Mouse (Mus musculus): ENCODE results near the gene Adcy3. TPM values are rescaled to one million over a fixed set of nuclear protein-coding genes. Genes with fewer than 3 reads are reported as not detected.

The Adcy3 gene
- total and polyA plus RNA-seq, 2 experiments, result 0.65 to 0.80 TPM

- no peak for DNase-seq (ENCODE audit: extremely low read depth, low read depth, low spot score)
- no peaks in the 10 kb centered on the region for H3K36me3 ChIP-seq (ENCODE audit: control insufficient read depth, insufficient read depth, low read length)
- WGBS, result 80% methylated on average over 7 of the region's 7 CpGs
- H3K4me1 ChIP-seq (ENCODE audit: control insufficient read depth, insufficient read depth, low read length), result no peaks in the 10 kb centered on the region
- H3K9ac ChIP-seq (ENCODE audit: low read depth, low read length), result no peak overlapping the region
- H3K4me3 ChIP-seq (ENCODE audit: insufficient read depth, low read depth, low read length), result no peak overlapping the region
- no peak overlapping the region for H3K27ac ChIP-seq (replicated peaks; ENCODE audit: insufficient read depth, low read depth, low read length)
- H3K79me2 ChIP-seq (ENCODE audit: control insufficient read depth, insufficient read depth, low read length), result no peaks in the 10 kb centered on the region
- TF ChIP-seq POLR2A (IDR thresholded peaks at IDR 0.05; ENCODE audit: extremely low read depth, insufficient read depth, low read length), result no peak
- TF ChIP-seq CTCF (IDR thresholded peaks at IDR 0.05; ENCODE audit: low read depth, low read length), result no peak
- no peaks in the 10 kb centered on the region for H3K27me3 ChIP-seq (ENCODE audit: control insufficient read depth, insufficient read depth, low read length)
These were observed 5.6 kb upstream of the Adcy3 start for GRCm38 (mm10) chr12:4127346-4127745.

- Histone ChIP-seq H3K27me3 (ENCODE audit: control insufficient read depth, insufficient read depth, low read length) (peaks cover 5% of the 10 kb centered on the region; the same call in 1 of the 2 replicates), H3K9ac (ENCODE audit: low read depth, low read length) (peak overlapping the region; percentile 61; the same call in 1 of the 2 replicates), H3K27ac (replicated peaks; ENCODE audit: insufficient read depth, low read depth, low read length) (no peak overlapping the region), H3K4me1 (ENCODE audit: control insufficient read depth, insufficient read depth, low read length) (no peaks in the 10 kb centered on the region), H3K36me3 (ENCODE audit: control insufficient read depth, insufficient read depth, low read length) (no peaks in the 10 kb centered on the region), H3K4me3 (ENCODE audit: insufficient read depth, low read depth, low read length) (peak overlapping the region; percentile 62; the same call in 1 of the 2 replicates), H3K79me2 (ENCODE audit: control insufficient read depth, insufficient read depth, low read length) (no peaks in the 10 kb centered on the region)
- WGBS, result 29% methylated on average over 11 of the region's 11 CpGs
- no peak for DNase-seq (ENCODE audit: extremely low read depth, low read depth, low spot score)
- no peak for TF ChIP-seq POLR2A (IDR thresholded peaks at IDR 0.05; ENCODE audit: extremely low read depth, insufficient read depth, low read length)
- no peak for TF ChIP-seq CTCF (IDR thresholded peaks at IDR 0.05; ENCODE audit: low read depth, low read length)
These were observed 927 bp downstream of the Adcy3 start for GRCm38 (mm10) chr12:4133847-4134212.

- Histone ChIP-seq H3K4me1 (ENCODE audit: control insufficient read depth, insufficient read depth, low read length) (no peaks in the 10 kb centered on the region), H3K27ac (replicated peaks; ENCODE audit: insufficient read depth, low read depth, low read length) (no peak overlapping the region), H3K27me3 (ENCODE audit: control insufficient read depth, insufficient read depth, low read length) (no peaks in the 10 kb centered on the region), H3K9ac (ENCODE audit: low read depth, low read length) (no peak overlapping the region), H3K4me3 (ENCODE audit: insufficient read depth, low read depth, low read length) (no peak overlapping the region), H3K79me2 (ENCODE audit: control insufficient read depth, insufficient read depth, low read length) (no peaks in the 10 kb centered on the region), H3K36me3 (ENCODE audit: control insufficient read depth, insufficient read depth, low read length) (no peaks in the 10 kb centered on the region)
- WGBS, result 91% methylated on average over 5 of the region's 5 CpGs
- no peak for DNase-seq (ENCODE audit: extremely low read depth, low read depth, low spot score)
- no peak for TF ChIP-seq POLR2A (IDR thresholded peaks at IDR 0.05; ENCODE audit: extremely low read depth, insufficient read depth, low read length)
- 0 out of 2 replicates have a peak, but pooled peaks have one; percentile 11 for TF ChIP-seq CTCF (IDR thresholded peaks at IDR 0.05; ENCODE audit: low read depth, low read length)
These were observed 10.3 kb downstream of the Adcy3 start for GRCm38 (mm10) chr12:4143179-4143578.

- H3K79me2 ChIP-seq (ENCODE audit: control insufficient read depth, insufficient read depth, low read length), result no peaks in the 10 kb centered on the region
- H3K27ac ChIP-seq (replicated peaks; ENCODE audit: insufficient read depth, low read depth, low read length), result no peak overlapping the region; the same call in 1 of the 2 replicates
- no peak overlapping the region for H3K9ac ChIP-seq (ENCODE audit: low read depth, low read length)
- H3K36me3 ChIP-seq (ENCODE audit: control insufficient read depth, insufficient read depth, low read length), result no peaks in the 10 kb centered on the region
- DNase-seq (ENCODE audit: extremely low read depth, low read depth, low spot score), result peak; percentile 33
- no peaks in the 10 kb centered on the region for H3K4me1 ChIP-seq (ENCODE audit: control insufficient read depth, insufficient read depth, low read length)
- WGBS, result 81% methylated on average over 2 of the region's 2 CpGs
- no peak overlapping the region for H3K4me3 ChIP-seq (ENCODE audit: insufficient read depth, low read depth, low read length)
- no peaks in the 10 kb centered on the region for H3K27me3 ChIP-seq (ENCODE audit: control insufficient read depth, insufficient read depth, low read length)
- no peak for TF ChIP-seq CTCF (IDR thresholded peaks at IDR 0.05; ENCODE audit: low read depth, low read length)
- no peak for TF ChIP-seq POLR2A (IDR thresholded peaks at IDR 0.05; ENCODE audit: extremely low read depth, insufficient read depth, low read length)
These were observed 18.0 kb downstream of the Adcy3 start for GRCm38 (mm10) chr12:4150936-4151335.

- no peak overlapping the region for H3K27ac ChIP-seq (replicated peaks; ENCODE audit: insufficient read depth, low read depth, low read length)
- H3K4me1 ChIP-seq (ENCODE audit: control insufficient read depth, insufficient read depth, low read length), result no peaks in the 10 kb centered on the region
- H3K36me3 ChIP-seq (ENCODE audit: control insufficient read depth, insufficient read depth, low read length), result no peaks in the 10 kb centered on the region
- no peaks in the 10 kb centered on the region for H3K27me3 ChIP-seq (ENCODE audit: control insufficient read depth, insufficient read depth, low read length)
- WGBS, result 95% methylated on average over 3 of the region's 3 CpGs
- no peak overlapping the region for H3K9ac ChIP-seq (ENCODE audit: low read depth, low read length)
- TF ChIP-seq CTCF (IDR thresholded peaks at IDR 0.05; ENCODE audit: low read depth, low read length) (no peak), POLR2A (IDR thresholded peaks at IDR 0.05; ENCODE audit: extremely low read depth, insufficient read depth, low read length) (no peak)
- no peaks in the 10 kb centered on the region for H3K79me2 ChIP-seq (ENCODE audit: control insufficient read depth, insufficient read depth, low read length)
- no peak overlapping the region for H3K4me3 ChIP-seq (ENCODE audit: insufficient read depth, low read depth, low read length)
- no peak for DNase-seq (ENCODE audit: extremely low read depth, low read depth, low spot score)
These were observed 19.1 kb downstream of the Adcy3 start for GRCm38 (mm10) chr12:4151969-4152368.

GRCm38 (mm10) chr12:4157466-4157865 is 24.6 kb downstream of the Adcy3 start:
- DNase-seq (ENCODE audit: extremely low read depth, low read depth, low spot score), result no peak
- Histone ChIP-seq H3K4me1 (ENCODE audit: control insufficient read depth, insufficient read depth, low read length) (0 out of 2 replicates have a peak, but pooled peaks cover 3% of the 10 kb centered on the region), H3K27ac (replicated peaks; ENCODE audit: insufficient read depth, low read depth, low read length) (no peak overlapping the region), H3K36me3 (ENCODE audit: control insufficient read depth, insufficient read depth, low read length) (no peaks in the 10 kb centered on the region), H3K27me3 (ENCODE audit: control insufficient read depth, insufficient read depth, low read length) (no peaks in the 10 kb centered on the region), H3K4me3 (ENCODE audit: insufficient read depth, low read depth, low read length) (no peak overlapping the region), H3K9ac (ENCODE audit: low read depth, low read length) (no peak overlapping the region), H3K79me2 (ENCODE audit: control insufficient read depth, insufficient read depth, low read length) (no peaks in the 10 kb centered on the region)
- TF ChIP-seq POLR2A (IDR thresholded peaks at IDR 0.05; ENCODE audit: extremely low read depth, insufficient read depth, low read length) (no peak), CTCF (IDR thresholded peaks at IDR 0.05; ENCODE audit: low read depth, low read length) (no peak)
- WGBS, result 87% methylated on average over 2 of the region's 2 CpGs

Measured in liver, adult 2 months (tissue).